Mouse (Mus musculus): Measurements from ENCODE around the gene Gm42517.

DNA sequence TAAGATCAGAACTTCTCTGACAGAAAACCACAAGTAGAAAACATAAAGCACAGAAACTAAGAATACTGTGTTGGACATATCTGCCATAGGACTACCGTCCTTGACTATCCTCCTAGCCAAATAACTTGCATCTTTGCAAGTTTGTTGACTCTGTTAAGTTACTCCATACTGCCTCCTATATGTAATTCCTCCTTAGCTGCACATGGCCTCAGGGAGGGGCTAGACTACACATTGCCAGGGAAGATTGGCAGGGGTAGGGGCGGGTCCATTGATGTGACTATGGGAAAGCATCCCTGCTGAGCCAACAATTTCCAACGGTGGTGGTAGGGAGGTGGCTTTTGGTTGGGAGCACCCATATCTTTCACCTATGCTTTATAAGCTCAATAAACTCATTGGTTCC, 5.4 kb downstream of the Gm42517 start:
- TF ChIP-seq CTCF (IDR thresholded peaks at IDR 0.05) (no peak), POLR2A (IDR thresholded peaks at IDR 0.05; ENCODE audit: insufficient read depth, low read depth, low read length) (no peak), EP300 (IDR thresholded peaks at IDR 0.05; ENCODE audit: insufficient read depth, low read depth, low read length) (no peak)

All from heart, adult 2 months (tissue).